Comparison of ENCODE assay signal across 29 mouse cellular contexts in the genomic region with DNA sequence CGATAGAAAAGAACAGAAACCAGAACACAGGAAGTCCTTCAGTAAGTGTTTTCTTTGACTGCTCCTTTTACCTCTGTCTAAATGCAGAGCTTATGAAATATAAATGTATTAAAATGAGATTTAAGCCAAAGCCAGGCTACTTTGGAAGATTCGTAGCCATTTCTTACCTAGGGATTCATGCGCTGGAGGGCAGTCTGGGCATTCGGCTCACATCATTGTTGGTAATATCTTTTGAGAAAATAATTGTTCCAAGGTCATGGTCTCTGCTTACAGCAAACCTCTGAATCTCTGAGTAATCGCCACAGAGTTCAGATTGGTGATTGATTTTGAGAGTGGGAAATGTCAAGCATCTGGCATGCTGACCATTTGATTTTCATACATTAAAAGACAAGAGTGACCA.
A peak's percentile ranks its signal among the peaks of the same experiment; 100 is the strongest.
DNase-seq lines count a peak whose midpoint lies in the region; ATAC-seq lines count a peak whose summit lies in the region.
"Had no signal": no experiment of that assay in that cellular context is flagged by ENCODE, and none has a peak within 500 bp of the region (broad histone marks: within the 10 kb centered on the region; RNA-seq: fewer than 3 reads in every experiment).

No protein-coding gene starts in this region.

- ATAC-seq in heart, embryonic 11.5 days (replicated peaks; ENCODE audit: insufficient number of reproducible peaks, low FRiP score, low TSS enrichment) = no peak
- ATAC-seq in common myeloid progenitor, adult 5-6 weeks (replicated peaks; ENCODE audit: low read depth, poor library complexity, severe bottlenecking) = 0 out of 2 replicates have a peak, but pooled peaks have one; percentile 39
- ATAC-seq: forebrain, embryonic 14.5 days; hindbrain, postnatal 0 days; intestine, embryonic 15.5 days; Patski had no signal

- H3K9ac ChIP-seq in heart, embryonic 11.5 days (ENCODE audit: low read depth, low read length) = no peak overlapping the region
- H3K9ac ChIP-seq: hindbrain, embryonic 12.5 days; intestine, embryonic 15.5 days; liver, embryonic 14.5 days had no signal

- no peak overlapping the region for H3K4me3 ChIP-seq in heart, embryonic 11.5 days (ENCODE audit: low read depth, low read length)
- H3K4me3 ChIP-seq: gastrocnemius, adult 2 months; heart, embryonic 10.5 days; hindbrain, embryonic 12.5 days; intestine, embryonic 15.5 days had no signal

- 82% methylated on average over 5 of the region's 5 CpGs for WGBS in heart, embryonic 11.5 days (ENCODE audit: insufficient replicate concordance)

- DNase-seq in heart, adult 11 months = peak; percentile 55
- DNase-seq in 416B (ENCODE audit: low read depth) = peak; percentile 66
- DNase-seq in adrenal gland, postnatal 10 days = peak; percentile 27
- DNase-seq in layer of hippocampus, adult 9-10 months (ENCODE audit: low spot score) = no peak
- DNase-seq in frontal cortex, adult 2 months (ENCODE audit: extremely low spot score in 1 of 2, low spot score in 1 of 2) = no peak
- DNase-seq: cerebellum, adult 2 months; cerebellum, postnatal 14 days; gastrocnemius, adult 2 months; heart, postnatal 36 days; kidney, adult 8-10 months; kidney, postnatal 4 days; layer of hippocampus, adult 9-11 months; liver; lung, adult 2 months; lung, postnatal 10 days; right cerebral cortex, postnatal 25 days; thymus, postnatal 14 days had no signal

- no peaks in the 10 kb centered on the region for H3K36me3 ChIP-seq in heart, embryonic 11.5 days (ENCODE audit: control insufficient read depth, insufficient read depth, low read length)
- H3K36me3 ChIP-seq: G1E; heart, embryonic 10.5 days; hindbrain, embryonic 12.5 days; intestine, embryonic 15.5 days had no signal

- H3K4me2 ChIP-seq in heart, embryonic 11.5 days = no peak overlapping the region
- H3K4me2 ChIP-seq: hindbrain, embryonic 12.5 days; intestine, embryonic 15.5 days; midbrain, embryonic 11.5 days had no signal

- H3K9me3 ChIP-seq in heart, embryonic 11.5 days (replicated peaks; ENCODE audit: control insufficient read depth, low read length) = no peaks in the 10 kb centered on the region
- H3K9me3 ChIP-seq: G1E; heart, embryonic 10.5 days; hindbrain, embryonic 12.5 days; intestine, embryonic 15.5 days had no signal

- H3K27me3 ChIP-seq in heart, embryonic 11.5 days (ENCODE audit: control insufficient read depth, insufficient read depth, low read length) = no peaks in the 10 kb centered on the region
- H3K27me3 ChIP-seq: hindbrain, embryonic 12.5 days; intestine, embryonic 15.5 days; Patski had no signal

- H3K4me1 ChIP-seq in heart, embryonic 11.5 days (ENCODE audit: control insufficient read depth, insufficient read depth, low read length) = no peaks in the 10 kb centered on the region
- H3K4me1 ChIP-seq: heart, embryonic 10.5 days; hindbrain, embryonic 12.5 days; intestine, embryonic 15.5 days had no signal

- no peak overlapping the region for H3K27ac ChIP-seq in heart, embryonic 11.5 days (ENCODE audit: low read depth, low read length)
- H3K27ac ChIP-seq: gastrocnemius, adult 2 months; heart, embryonic 10.5 days; hindbrain, embryonic 12.5 days; hindbrain, postnatal 0 days; intestine, embryonic 15.5 days; kidney, postnatal 0 days; liver, embryonic 14.5 days had no signal

Comparison
In these comparisons a context has a peak if more than half of its experiments do, and no peak if none do; other contexts are left out.
1. DNase-seq: peak in heart, adult 11 months (single experiment), 416B (single experiment) and adrenal gland, postnatal 10 days (single experiment); none in layer of hippocampus, adult 9-10 months (single experiment) and frontal cortex, adult 2 months (0 of 2).